Mouse (Mus musculus) liver, embryonic 16.5 days (tissue): Measurements from ENCODE around the gene Alox5. TPM values are rescaled to one million over a fixed set of nuclear protein-coding genes. Genes with fewer than 3 reads are reported as not detected.

Source experiments
- ATAC-seq: fragments of 200-750 bp; cut with Nextera tagmentation; 2 replicates; pipeline ENCODE4 v1.8.0; 2017; ENCODE audit warnings: low read depth, mild to moderate bottlenecking, moderate number of reproducible peaks, moderate library complexity
- H3K27ac ChIP-seq: fragments of 300-500 bp; sonication (generic); 2 replicates; pipeline ENCODE4 v1.5.1; 2014; ENCODE audit warnings: mild to moderate bottlenecking, low read length
- H3K27me3 ChIP-seq: fragments of 300-500 bp; sonication (generic); 2 replicates; pipeline ENCODE4 v1.6.1; 2014; ENCODE audit warnings: low read depth, low read length, mixed read lengths; ENCODE audit not compliant: control insufficient read depth, insufficient read depth
- H3K36me3 ChIP-seq: fragments of 300-500 bp; sonication (generic); 2 replicates; pipeline ENCODE4 v1.6.1; 2014; ENCODE audit warnings: mild to moderate bottlenecking; ENCODE audit not compliant: control insufficient read depth, insufficient read depth
- H3K4me1 ChIP-seq: fragments of 300-500 bp; sonication (generic); 2 replicates; pipeline ENCODE4 v1.6.1; 2014; ENCODE audit warnings: low read depth, low read length, mixed read lengths; ENCODE audit not compliant: control insufficient read depth
- H3K4me2 ChIP-seq: fragments of 300-500 bp; sonication (generic); 2 replicates; pipeline ENCODE4 v1.6.1; 2014; ENCODE audit warnings: low read depth, low read length, mixed read lengths
- H3K4me3 ChIP-seq: fragments of 300-500 bp; sonication (generic); 2 replicates; pipeline ENCODE4 v1.5.1; 2014; ENCODE audit warnings: low read depth, mild to moderate bottlenecking, low read length
- H3K9ac ChIP-seq: fragments of 300-500 bp; sonication (generic); 2 replicates; pipeline ENCODE4 v1.6.1; 2014; ENCODE audit warnings: low read depth, low read length
- H3K9me3 ChIP-seq: fragments of 300-500 bp; sonication (generic); replicated peaks from 2 replicates; pipeline ENCODE4 v1.6.1; 2016; ENCODE audit warnings: low read length; ENCODE audit not compliant: control insufficient read depth
- WGBS: fragments of 180-500 bp; shearing (Covaris S2); extraction: QIAGEN DNeasy Blood & Tissue Kit; methylation state at CpG from one replicate; pipeline ENCODE4 v1.1.7; 2014; ENCODE audit not compliant: insufficient replicate concordance; 5-methylcytosine and 5-hydroxymethylcytosine counted together
- polyA plus RNA-seq: library from polyadenylated mRNA; unstranded; fragments of >200 nt; fragmentation: Nextera tagmentation; extraction: Ambion mirVana; gene quantifications from 2 replicates; pipeline ENCODE4 v1.2.1, GENCODE M21; 2015

Alox5 gene
- polyA plus RNA-seq, 1 experiment from 2014 or later, result 6.5 TPM

DNA sequence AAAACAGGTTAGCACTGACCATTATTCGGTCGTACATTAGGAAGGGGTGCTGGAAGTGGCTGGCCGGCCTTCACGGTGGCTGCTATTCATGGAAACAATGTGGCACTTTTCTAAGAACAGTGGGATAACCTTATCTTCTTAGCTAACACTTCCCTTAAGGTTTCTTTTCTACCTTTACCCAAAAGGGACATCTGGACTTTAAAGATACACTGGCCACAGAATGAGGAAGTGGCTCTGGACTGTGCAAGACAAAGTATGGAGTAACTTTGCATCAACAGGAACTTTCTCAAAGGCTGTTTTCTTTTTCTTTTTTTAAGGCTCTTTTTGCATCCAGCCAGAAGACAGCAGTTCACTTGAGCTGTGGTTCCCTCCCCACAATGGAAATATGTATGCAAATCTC is 2.2 kb downstream of the Alox5 start:
- Histone ChIP-seq H3K4me2 (no peak overlapping the region), H3K27ac (no peak overlapping the region; the same call in 1 of the 2 replicates), H3K9me3 (no peaks in the 10 kb centered on the region), H3K4me3 (no peak overlapping the region), H3K27me3 (peaks cover 18% of the 10 kb centered on the region), H3K4me1 (no peaks in the 10 kb centered on the region; the same call in none of the 2 replicates), H3K9ac (no peak overlapping the region), H3K36me3 (no peaks in the 10 kb centered on the region)
- ATAC-seq, result no peak
- 18% methylated on average over 4 of the region's 4 CpGs for WGBS

- no peak overlapping the region for H3K4me2 ChIP-seq
- H3K27me3 ChIP-seq, result peaks cover 16% of the 10 kb centered on the region
- H3K9me3 ChIP-seq, result no peaks in the 10 kb centered on the region
- no peaks in the 10 kb centered on the region; the same call in none of the 2 replicates for H3K4me1 ChIP-seq
- no peak overlapping the region for H3K9ac ChIP-seq
- no peak for ATAC-seq
- no peak overlapping the region for H3K4me3 ChIP-seq
- H3K36me3 ChIP-seq, result no peaks in the 10 kb centered on the region
- WGBS, result 0% methylated on average over 1 of the region's 1 CpGs
- no peak overlapping the region; the same call in 1 of the 2 replicates for H3K27ac ChIP-seq
Observed at GRCm38 (mm10) chr6:116456482-116456881, 4.5 kb downstream of the Alox5 start.

DNA sequence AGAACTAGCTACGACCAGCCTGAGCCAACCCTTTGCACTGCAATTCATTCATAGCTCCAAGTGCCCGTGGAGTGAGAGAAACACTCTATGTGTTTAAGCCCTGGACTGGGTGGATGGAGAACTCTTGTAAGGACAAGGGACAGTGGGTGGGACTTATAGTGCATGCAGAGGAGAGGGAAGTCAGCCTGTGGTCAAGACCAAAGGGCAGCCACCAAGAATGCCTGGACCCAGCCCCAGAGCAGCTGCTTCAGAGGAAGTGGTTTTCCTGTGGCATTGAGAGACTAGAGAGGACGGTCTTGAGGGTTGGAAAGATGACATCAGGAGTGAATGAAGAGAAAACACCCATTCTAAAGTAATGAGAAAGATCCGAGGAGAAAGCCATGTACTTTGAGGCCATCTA is 5.2 kb downstream of the Alox5 start:
- no peak for ATAC-seq
- 28% methylated on average over 4 of the region's 4 CpGs for WGBS

GRCm38 (mm10) chr6:116440849-116441248 is 20.1 kb downstream of the Alox5 start:
- H3K4me3 ChIP-seq, result no peak overlapping the region
- no peak overlapping the region for H3K9ac ChIP-seq
- no peaks in the 10 kb centered on the region for H3K9me3 ChIP-seq
- H3K36me3 ChIP-seq, result no peaks in the 10 kb centered on the region
- no peak for ATAC-seq
- no peak overlapping the region for H3K4me2 ChIP-seq
- no peak overlapping the region for H3K27ac ChIP-seq
- H3K27me3 ChIP-seq, result no peaks in the 10 kb centered on the region
- H3K4me1 ChIP-seq, result no peaks in the 10 kb centered on the region
- 34% methylated on average over 4 of the region's 4 CpGs for WGBS

More for the DNA sequence above, 5.2 kb downstream of the Alox5 start:
- Histone ChIP-seq H3K9me3 (no peaks in the 10 kb centered on the region), H3K9ac (no peak overlapping the region), H3K4me2 (no peak overlapping the region), H3K36me3 (no peaks in the 10 kb centered on the region), H3K27me3 (peaks cover 9% of the 10 kb centered on the region), H3K4me3 (no peak overlapping the region), H3K4me1 (no peaks in the 10 kb centered on the region; the same call in none of the 2 replicates), H3K27ac (no peak overlapping the region)

GRCm38 (mm10) chr6:116440447-116440846 is 20.5 kb downstream of the Alox5 start:
- Histone ChIP-seq H3K9ac (no peak overlapping the region), H3K4me3 (no peak overlapping the region), H3K9me3 (no peaks in the 10 kb centered on the region), H3K36me3 (no peaks in the 10 kb centered on the region), H3K4me1 (no peaks in the 10 kb centered on the region), H3K27me3 (no peaks in the 10 kb centered on the region), H3K27ac (no peak overlapping the region), H3K4me2 (no peak overlapping the region)
- ATAC-seq, result no peak
- WGBS, result 50% methylated on average over 4 of the region's 4 CpGs

DNA sequence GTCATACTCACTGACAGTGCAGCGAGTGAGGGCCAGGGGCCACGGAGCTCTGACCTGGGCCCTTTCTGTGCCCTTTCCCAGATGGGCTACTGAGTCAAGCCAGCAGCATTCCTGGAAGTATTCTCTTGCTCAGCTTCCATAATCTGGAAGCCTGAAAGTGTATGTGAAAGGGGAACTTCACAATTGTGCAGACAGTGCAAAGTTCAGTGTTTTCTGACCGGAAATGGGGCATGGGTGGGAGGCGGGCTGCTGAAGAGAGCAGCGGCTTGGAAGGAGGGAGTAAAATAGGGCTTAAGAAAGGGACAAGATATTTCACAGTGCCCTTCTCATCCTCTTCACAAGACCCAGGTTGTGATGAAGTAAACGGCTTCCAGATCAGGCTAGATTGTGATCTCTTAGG is 21.4 kb downstream of the Alox5 start:
- Histone ChIP-seq H3K9ac (no peak overlapping the region), H3K27me3 (no peaks in the 10 kb centered on the region), H3K27ac (no peak overlapping the region), H3K4me1 (no peaks in the 10 kb centered on the region), H3K4me2 (no peak overlapping the region), H3K4me3 (no peak overlapping the region), H3K36me3 (no peaks in the 10 kb centered on the region), H3K9me3 (no peaks in the 10 kb centered on the region)
- 60% methylated on average over 6 of the region's 6 CpGs for WGBS
- ATAC-seq, result no peak

- Histone ChIP-seq H3K9me3 (no peaks in the 10 kb centered on the region), H3K36me3 (no peaks in the 10 kb centered on the region), H3K4me3 (no peak overlapping the region), H3K27me3 (no peaks in the 10 kb centered on the region), H3K4me2 (no peak overlapping the region), H3K9ac (no peak overlapping the region), H3K4me1 (no peaks in the 10 kb centered on the region), H3K27ac (no peak overlapping the region)
- ATAC-seq, result no peak
- WGBS, result 56% methylated on average over 6 of the region's 6 CpGs
Observed at GRCm38 (mm10) chr6:116438864-116439263, 22.1 kb downstream of the Alox5 start.

- Histone ChIP-seq H3K36me3 (no peaks in the 10 kb centered on the region), H3K9me3 (no peaks in the 10 kb centered on the region), H3K4me3 (no peak overlapping the region), H3K27ac (no peak overlapping the region), H3K27me3 (no peaks in the 10 kb centered on the region), H3K9ac (no peak overlapping the region), H3K4me2 (no peak overlapping the region), H3K4me1 (no peaks in the 10 kb centered on the region)
- WGBS, result 42% methylated on average over 5 of the region's 5 CpGs
- no peak for ATAC-seq
Observed at GRCm38 (mm10) chr6:116428282-116428681, 32.7 kb downstream of the Alox5 start.

- no peaks in the 10 kb centered on the region for H3K9me3 ChIP-seq
- H3K4me1 ChIP-seq, result no peaks in the 10 kb centered on the region
- H3K4me2 ChIP-seq, result no peak overlapping the region
- no peak for ATAC-seq
- no peak overlapping the region for H3K9ac ChIP-seq
- WGBS, result 51% methylated on average over 3 of the region's 3 CpGs
- no peak overlapping the region for H3K4me3 ChIP-seq
- no peak overlapping the region for H3K27ac ChIP-seq
- no peaks in the 10 kb centered on the region for H3K27me3 ChIP-seq
- H3K36me3 ChIP-seq, result no peaks in the 10 kb centered on the region
Observed at GRCm38 (mm10) chr6:116427552-116427951, 33.4 kb downstream of the Alox5 start.
